Mouse (Mus musculus) embryonic facial prominence, embryonic 12.5 days (tissue): ENCODE measurements around the gene Cdcp2. TPM values are rescaled to one million over a fixed set of nuclear protein-coding genes. Genes with fewer than 3 reads are reported as not detected.

Source experiments
- ATAC-seq: fragments of 200-750 bp; cut with Nextera tagmentation; 2 replicates; pipeline ENCODE4 v1.8.0; 2017; ENCODE audit not compliant: insufficient number of reproducible peaks, insufficient read depth, low FRiP score, low TSS enrichment
- H3K27ac ChIP-seq: fragments of 300-500 bp; sonication (generic); 2 replicates; pipeline ENCODE4 v1.5.1; 2016; ENCODE audit warnings: mild to moderate bottlenecking
- H3K27me3 ChIP-seq: fragments of 300-500 bp; sonication (generic); 2 replicates; pipeline ENCODE4 v1.6.1; 2016; ENCODE audit warnings: mild to moderate bottlenecking, moderate library complexity
- H3K36me3 ChIP-seq: fragments of 300-500 bp; sonication (generic); 2 replicates; pipeline ENCODE4 v1.6.1; 2016; ENCODE audit warnings: mild to moderate bottlenecking
- H3K4me1 ChIP-seq: fragments of 300-500 bp; sonication (generic); 2 replicates; pipeline ENCODE4 v1.6.1; 2016
- H3K4me2 ChIP-seq: fragments of 300-500 bp; sonication (generic); replicated peaks from 2 replicates; pipeline ENCODE4 v1.6.1; 2016; ENCODE audit warnings: mild to moderate bottlenecking, moderate library complexity
- H3K4me3 ChIP-seq: fragments of 300-500 bp; sonication (generic); 2 replicates; pipeline ENCODE4 v1.5.1; 2016; ENCODE audit warnings: mild to moderate bottlenecking
- H3K9ac ChIP-seq: fragments of 300-500 bp; sonication (generic); 2 replicates; pipeline ENCODE4 v1.6.1; 2016; ENCODE audit warnings: mild to moderate bottlenecking, moderate library complexity
- H3K9me3 ChIP-seq: fragments of 300-500 bp; sonication (generic); 2 replicates; pipeline ENCODE4 v1.6.1; 2016; ENCODE audit warnings: mild to moderate bottlenecking, moderate library complexity
- WGBS: fragments of 180-500 bp; shearing (Covaris S2); methylation state at CpG from one replicate; pipeline ENCODE4 v1.1.7; 2016; 5-methylcytosine and 5-hydroxymethylcytosine counted together
- polyA plus RNA-seq: library from polyadenylated mRNA; unstranded; fragments of >200 nt; fragmentation: Nextera tagmentation; extraction: Ambion mirVana; gene quantifications from 2 replicates; pipeline ENCODE4 v1.2.1, GENCODE M21; 2016

Cdcp2 gene
- polyA plus RNA-seq, 1 experiment from 2014 or later = 0.08 TPM

DNA sequence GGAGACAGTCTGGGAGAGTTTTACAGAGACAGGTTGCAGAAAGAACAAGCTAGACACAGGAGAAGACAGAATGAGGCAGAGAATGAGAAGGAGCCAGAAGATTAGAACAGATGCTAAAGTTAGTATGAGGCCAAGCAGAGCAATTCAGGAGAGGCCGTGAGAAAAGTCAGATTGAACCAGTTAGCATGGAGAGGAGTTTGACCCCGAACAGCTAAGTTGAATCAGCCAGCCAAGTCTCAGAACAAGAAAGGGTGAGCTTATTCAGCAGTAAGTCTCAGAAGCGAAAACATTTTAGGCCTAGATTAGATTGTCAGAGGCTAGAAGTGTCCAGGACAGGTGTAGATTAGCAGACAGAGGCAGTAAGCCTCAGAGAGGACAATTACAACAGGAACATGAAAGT lies 39.8 kb downstream of the Cdcp2 start:
- no peak overlapping the region for H3K4me3 ChIP-seq

DNA sequence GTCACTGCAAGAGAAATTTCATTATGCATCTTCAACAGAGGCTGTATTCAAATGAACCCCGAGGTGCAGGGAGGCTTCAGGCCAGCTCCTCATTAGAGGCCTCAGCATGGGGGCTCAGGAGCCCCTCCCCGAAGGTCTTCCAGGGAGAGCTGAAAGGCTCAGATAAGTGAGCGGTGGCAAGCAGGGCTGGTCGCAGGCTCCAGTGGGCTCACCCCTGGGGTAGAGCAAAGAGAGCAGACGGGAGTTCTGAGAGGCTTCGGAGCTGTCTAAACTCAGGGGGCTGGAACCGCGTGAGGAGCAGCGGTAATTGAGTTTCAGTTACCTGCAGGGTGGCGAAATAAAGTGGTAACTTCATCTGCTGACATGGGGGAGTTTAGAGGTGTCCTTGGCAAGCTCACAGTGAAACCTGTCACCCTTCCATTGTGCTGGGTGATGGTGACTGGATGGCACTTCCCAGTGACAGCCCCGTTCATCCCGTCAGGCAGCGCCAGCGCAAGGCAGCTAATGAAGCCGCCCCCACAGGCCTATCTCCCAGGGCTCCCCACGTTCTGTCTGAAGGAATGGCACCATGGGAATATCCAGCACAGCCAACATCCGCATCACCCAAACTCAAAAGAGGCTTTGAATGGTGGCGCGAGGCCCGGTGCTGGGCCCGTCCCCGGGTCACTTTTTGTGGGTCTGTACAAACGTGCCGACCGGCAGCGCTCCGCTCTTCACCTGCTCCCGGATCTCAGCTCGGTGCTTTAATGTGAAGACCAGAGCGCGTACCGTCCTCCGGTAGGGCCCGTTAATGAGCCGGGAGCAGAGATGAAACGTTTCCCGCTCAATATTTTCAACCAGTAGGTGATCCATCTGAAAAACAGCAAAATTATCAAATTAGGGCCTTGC lies 42.5 kb downstream of the Cdcp2 start:
- no peak for ATAC-seq
- H3K4me3 ChIP-seq = no peak overlapping the region
- 32% methylated on average over 37 of the region's 37 CpGs for WGBS
- H3K36me3 ChIP-seq = peaks cover 6% of the 10 kb centered on the region; the same call in 1 of the 2 replicates
- H3K4me1 ChIP-seq = peaks cover 56% of the 10 kb centered on the region
- no peak overlapping the region for H3K27ac ChIP-seq
- no peak overlapping the region for H3K9ac ChIP-seq
- H3K4me2 ChIP-seq = no peak overlapping the region
- no peaks in the 10 kb centered on the region for H3K27me3 ChIP-seq
- no peaks in the 10 kb centered on the region for H3K9me3 ChIP-seq

More for the DNA sequence above, 39.8 kb downstream of the Cdcp2 start:
- Histone ChIP-seq H3K36me3 (no peaks in the 10 kb centered on the region), H3K27me3 (no peaks in the 10 kb centered on the region), H3K4me1 (peaks cover 56% of the 10 kb centered on the region), H3K27ac (no peak overlapping the region), H3K4me2 (no peak overlapping the region), H3K9me3 (no peaks in the 10 kb centered on the region), H3K9ac (peak overlapping the region; percentile 27; the same call in 1 of the 2 replicates)
- 26% methylated on average over 3 of the region's 3 CpGs for WGBS
- no peak for ATAC-seq

DNA sequence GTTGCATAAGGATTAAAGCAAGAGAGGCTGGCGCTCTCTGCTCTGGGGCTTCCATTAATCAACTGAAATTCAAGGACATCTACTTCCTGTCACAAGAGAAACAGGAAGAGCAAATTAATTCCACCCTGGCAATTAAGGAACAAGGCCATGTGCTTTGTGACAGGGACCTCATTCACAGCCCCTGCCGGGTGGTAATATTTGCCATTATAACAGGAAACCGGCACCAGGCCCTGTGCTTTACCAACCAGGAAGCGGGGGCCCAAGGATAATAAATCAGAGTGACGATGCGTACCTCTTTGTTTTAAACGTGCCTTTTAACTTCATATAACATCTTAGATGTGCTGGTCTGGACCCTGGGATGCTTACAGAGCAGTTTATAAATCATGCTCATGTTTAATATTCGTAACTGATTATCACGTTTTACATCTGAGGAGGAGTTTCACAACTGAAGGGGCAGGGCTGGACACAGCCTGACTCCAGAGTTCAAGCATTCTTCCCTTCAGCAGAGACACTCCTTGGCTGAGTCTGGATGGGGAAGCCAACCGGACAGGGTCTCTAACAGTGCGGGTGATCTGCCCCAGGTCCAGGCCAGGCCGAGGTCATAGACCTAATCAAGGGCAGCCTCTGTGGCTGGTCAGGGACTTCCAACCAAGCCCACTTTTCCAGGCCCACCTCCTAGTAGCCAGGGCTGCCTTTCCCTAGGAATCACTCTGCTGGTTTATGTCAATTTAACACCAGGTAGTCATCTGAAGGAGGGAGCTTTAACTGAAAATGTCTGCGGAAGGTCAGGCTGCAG lies 43.3 kb downstream of the Cdcp2 start:
- Histone ChIP-seq H3K4me2 (no peak overlapping the region), H3K9me3 (no peaks in the 10 kb centered on the region), H3K9ac (no peak overlapping the region), H3K4me3 (no peak overlapping the region), H3K36me3 (peaks cover 6% of the 10 kb centered on the region; the same call in 1 of the 2 replicates), H3K27me3 (no peaks in the 10 kb centered on the region), H3K4me1 (peaks cover 56% of the 10 kb centered on the region), H3K27ac (peak overlapping the region; percentile 43; the same call in 1 of the 2 replicates)
- ATAC-seq = peak; percentile 10; the same call in 1 of the 2 replicates
- 31% methylated on average over 13 of the region's 13 CpGs for WGBS

DNA sequence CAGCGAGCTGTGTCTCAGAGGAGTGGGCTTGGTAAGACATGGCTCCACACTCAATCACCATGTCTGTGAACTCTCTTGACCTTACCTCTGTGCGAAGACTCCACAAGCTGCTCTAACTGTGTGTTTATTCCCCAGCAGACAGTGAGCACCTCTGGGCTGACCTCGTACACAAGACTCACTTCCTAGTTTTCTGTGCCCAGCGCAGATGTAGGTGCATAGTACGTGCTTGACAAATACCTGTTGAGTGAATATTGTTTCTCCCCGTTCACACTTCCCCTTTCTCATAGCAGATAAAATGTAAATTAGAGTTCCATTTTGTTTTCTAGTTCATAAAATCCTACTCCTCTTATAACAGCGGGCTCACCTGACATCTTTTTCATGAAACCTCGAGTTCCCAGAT lies 46.8 kb downstream of the Cdcp2 start:
- no peak overlapping the region for H3K4me2 ChIP-seq
- no peak for ATAC-seq
- H3K9me3 ChIP-seq = no peaks in the 10 kb centered on the region
- WGBS = 85% methylated on average over 8 of the region's 8 CpGs
- no peaks in the 10 kb centered on the region for H3K27me3 ChIP-seq
- peaks cover 23% of the 10 kb centered on the region for H3K4me1 ChIP-seq
- H3K36me3 ChIP-seq = peaks cover 22% of the 10 kb centered on the region
- no peak overlapping the region for H3K27ac ChIP-seq
- H3K4me3 ChIP-seq = no peak overlapping the region
- H3K9ac ChIP-seq = no peak overlapping the region

DNA sequence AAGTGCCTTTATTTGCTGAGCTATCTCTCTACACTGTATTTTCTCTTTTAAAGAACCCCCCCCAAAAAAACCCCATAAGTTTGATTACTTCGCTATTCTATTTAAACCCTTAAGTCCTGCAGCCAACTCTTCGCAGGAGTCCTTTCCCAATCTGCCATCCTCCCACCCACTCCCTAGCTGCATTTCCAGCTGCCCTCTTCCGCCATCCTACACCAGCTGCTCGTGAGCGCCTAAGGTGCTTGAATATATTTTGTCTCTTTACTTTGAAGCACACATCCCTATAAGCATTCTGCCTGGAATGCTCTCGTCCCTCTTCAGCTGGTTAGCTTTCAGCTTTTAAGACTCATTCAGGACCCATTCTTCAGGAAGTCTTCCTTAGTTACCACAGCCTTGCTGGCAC lies 54.3 kb downstream of the Cdcp2 start:
- 91% methylated on average over 6 of the region's 6 CpGs for WGBS
- no peak overlapping the region for H3K4me2 ChIP-seq
- peaks cover 37% of the 10 kb centered on the region for H3K36me3 ChIP-seq
- no peaks in the 10 kb centered on the region for H3K4me1 ChIP-seq
- no peak for ATAC-seq
- H3K9me3 ChIP-seq = no peaks in the 10 kb centered on the region
- no peaks in the 10 kb centered on the region for H3K27me3 ChIP-seq
- H3K4me3 ChIP-seq = no peak overlapping the region
- no peak overlapping the region for H3K27ac ChIP-seq
- H3K9ac ChIP-seq = no peak overlapping the region

DNA sequence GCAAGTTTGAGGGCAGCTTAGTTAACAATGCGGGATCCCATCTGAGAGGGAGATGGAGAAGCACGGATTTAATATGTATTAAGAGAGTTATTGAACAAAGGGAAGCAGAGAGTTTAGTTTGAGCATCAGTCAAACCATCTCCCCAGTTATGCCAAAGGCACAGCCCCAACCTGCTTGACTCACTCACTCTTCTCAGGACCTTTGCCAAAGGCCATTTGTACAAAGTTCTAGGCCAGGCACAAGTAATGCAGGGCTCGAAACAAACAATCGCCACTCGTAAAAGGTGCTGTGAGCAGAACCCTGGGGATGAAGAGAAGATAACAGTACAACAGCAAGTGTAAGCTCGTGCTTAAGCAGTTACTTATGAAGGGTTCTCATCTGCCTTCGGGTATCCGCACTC lies 55.9 kb downstream of the Cdcp2 start:
- Histone ChIP-seq H3K4me3 (no peak overlapping the region), H3K27ac (no peak overlapping the region), H3K4me2 (no peak overlapping the region), H3K9me3 (no peaks in the 10 kb centered on the region), H3K4me1 (no peaks in the 10 kb centered on the region), H3K36me3 (peaks cover 29% of the 10 kb centered on the region), H3K27me3 (no peaks in the 10 kb centered on the region), H3K9ac (no peak overlapping the region)
- no peak for ATAC-seq
- 85% methylated on average over 8 of the region's 8 CpGs for WGBS

DNA sequence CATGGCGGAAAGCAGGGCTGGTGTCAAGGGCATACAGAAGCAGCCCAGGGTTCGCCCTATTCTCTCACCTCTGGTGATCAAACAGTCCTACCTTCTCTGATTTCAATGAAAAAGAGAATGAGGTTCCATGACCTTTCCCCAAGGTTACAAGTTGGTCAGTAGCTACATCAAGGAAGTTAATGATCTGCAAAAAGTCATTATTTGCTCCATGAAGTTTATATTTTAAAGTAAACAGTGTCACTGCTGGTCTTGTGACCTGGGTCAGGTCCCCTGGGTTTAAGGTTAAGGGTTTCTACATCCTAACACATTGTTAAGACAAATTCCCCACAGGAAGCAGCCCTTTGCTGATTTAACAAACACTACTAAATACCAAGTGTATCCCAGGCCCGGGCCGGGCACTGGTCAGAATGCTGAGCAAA lies 60.3 kb downstream of the Cdcp2 start:
- 79% methylated on average over 4 of the region's 4 CpGs for WGBS
- Histone ChIP-seq H3K4me3 (no peak overlapping the region), H3K27ac (no peak overlapping the region), H3K4me2 (no peak overlapping the region), H3K4me1 (no peaks in the 10 kb centered on the region), H3K9me3 (no peaks in the 10 kb centered on the region), H3K9ac (no peak overlapping the region), H3K27me3 (no peaks in the 10 kb centered on the region), H3K36me3 (peaks cover 43% of the 10 kb centered on the region)
- no peak for ATAC-seq

DNA sequence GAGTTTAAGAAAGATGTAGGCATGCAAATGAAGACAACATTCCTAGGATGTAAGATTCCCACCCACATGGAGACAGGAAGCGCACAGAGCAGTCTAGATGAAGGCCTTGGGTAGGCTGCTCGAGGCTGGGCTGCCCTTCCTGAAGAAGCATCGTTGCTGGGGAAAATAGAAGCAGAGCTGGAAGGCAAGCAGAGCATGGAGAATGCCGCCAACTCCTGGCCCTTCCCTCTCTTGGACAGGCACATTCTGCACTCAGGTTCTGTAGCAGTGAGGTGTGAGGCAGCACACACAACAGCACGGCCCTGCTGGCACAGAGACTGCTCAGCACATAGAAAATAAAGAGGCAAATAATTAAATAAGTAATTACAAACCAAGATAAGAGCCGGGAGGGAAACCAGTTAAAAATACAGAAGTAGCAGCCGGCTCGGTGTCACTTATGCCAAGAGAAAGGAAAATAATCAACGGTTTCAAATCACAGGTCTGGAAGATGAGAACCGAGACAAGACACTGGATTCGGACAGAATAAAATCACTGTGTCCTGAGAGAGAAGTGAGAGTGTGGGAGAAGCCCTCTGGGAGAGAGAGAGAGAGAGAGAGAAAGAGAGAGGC lies 62.6 kb downstream of the Cdcp2 start:
- Histone ChIP-seq H3K9me3 (no peaks in the 10 kb centered on the region), H3K4me3 (no peak overlapping the region), H3K27ac (no peak overlapping the region), H3K36me3 (peaks cover 33% of the 10 kb centered on the region), H3K4me1 (no peaks in the 10 kb centered on the region), H3K27me3 (no peaks in the 10 kb centered on the region), H3K9ac (no peak overlapping the region), H3K4me2 (no peak overlapping the region)
- ATAC-seq = no peak
- WGBS = 86% methylated on average over 11 of the region's 11 CpGs

DNA sequence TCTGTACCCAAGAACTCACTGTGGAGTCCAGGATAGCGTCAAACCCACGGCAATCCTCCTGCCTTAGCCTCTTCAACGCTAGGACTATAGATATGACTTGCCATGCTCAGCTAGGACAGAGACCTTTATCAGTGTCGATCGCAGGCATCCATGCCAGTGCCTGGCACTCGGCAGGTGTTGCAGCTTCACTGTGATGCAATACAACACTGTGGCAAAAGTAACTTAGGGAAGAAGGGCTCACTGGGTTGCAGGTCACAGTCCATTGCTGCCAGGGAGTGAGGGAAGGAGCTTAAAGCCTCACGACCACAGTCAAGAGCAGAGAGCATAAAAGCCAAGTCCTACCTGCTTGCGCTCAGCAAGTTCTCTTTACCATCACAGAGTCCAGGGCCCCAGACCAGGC lies 63.5 kb downstream of the Cdcp2 start:
- no peak for ATAC-seq
- H3K4me2 ChIP-seq = no peak overlapping the region
- H3K27ac ChIP-seq = no peak overlapping the region
- H3K4me1 ChIP-seq = no peaks in the 10 kb centered on the region
- H3K27me3 ChIP-seq = no peaks in the 10 kb centered on the region
- H3K4me3 ChIP-seq = no peak overlapping the region
- no peaks in the 10 kb centered on the region for H3K9me3 ChIP-seq
- 94% methylated on average over 8 of the region's 8 CpGs for WGBS
- peaks cover 24% of the 10 kb centered on the region for H3K36me3 ChIP-seq
- no peak overlapping the region for H3K9ac ChIP-seq
